Mouse (Mus musculus): ENCODE results near the gene Nr3c2. TPM values are rescaled to one million over a fixed set of nuclear protein-coding genes. Genes with fewer than 3 reads are reported as not detected.

Gene Nr3c2
- total and polyA plus RNA-seq, 3 experiments = 0.12 to 0.30 TPM; not detected in 1

- Histone ChIP-seq H3K79me2 (replicated peaks; ENCODE audit: control insufficient read depth, extremely low read depth, insufficient read depth, poor library complexity, severe bottlenecking) (no peaks in the 10 kb centered on the region), H3K27me3 (replicated peaks) (no peaks in the 10 kb centered on the region), H3K4me3 (replicated peaks in 1 of 3; ENCODE audit: low read depth in 2 of 3, low read length in 2 of 3, poor library complexity in 1 of 3) (no peak overlapping the region), H3K9me3 (replicated peaks; ENCODE audit: low read length) (no peaks in the 10 kb centered on the region), H3K4me2 (ENCODE audit: insufficient read depth, low read depth, poor library complexity, severe bottlenecking) (no peak overlapping the region), H3K36me3 (replicated peaks in 1 of 2; ENCODE audit: control insufficient read depth in 1 of 2, insufficient read depth in 1 of 2, low read length in 1 of 2) (peaks cover 0 to 2% of the 10 kb centered on the region in 2 experiments), H3K4me1 (ENCODE audit: control insufficient read depth in 1 of 2, insufficient read depth in 2 of 2) (peaks cover 3 to 6% of the 10 kb centered on the region in 2 experiments; a peak in 3 of 4 replicates), H3K9ac (ENCODE audit: insufficient read depth, low read depth) (no peak overlapping the region), H3K27ac (ENCODE audit: insufficient read depth, low read depth) (no peak overlapping the region)
- DNase-seq (ENCODE audit: extremely low read depth) = no peak
- dilution Hi-C loops (cut with MboI; ENCODE audit: extremely low pct_ligation_motif_present, extremely low pct_unique_long_range_greater_than_20kb, low sequenced_read_pairs) = no loop called here
- in situ Hi-C loops (cut with MboI; ENCODE audit: low pct_ligation_motif_present, low pct_unique_long_range_greater_than_20kb, low sequenced_read_pairs) = no loop called here
- no peak for TF ChIP-seq ZMIZ1 (IDR thresholded peaks at IDR 0.05; ENCODE audit: low read depth, low read length)
- TF ChIP-seq ZKSCAN1 (IDR thresholded peaks at IDR 0.05; ENCODE audit: borderline replicate concordance, low read depth, low read length) = no peak
- TF ChIP-seq USF2 (conservative IDR thresholded peaks at IDR 0.05; ENCODE audit: low read depth, low read length) = no peak
- no peak for TF ChIP-seq BHLHE40 (IDR thresholded peaks at IDR 0.05; ENCODE audit: low read depth, low read length)
- no peak for TF ChIP-seq ETS1 (conservative IDR thresholded peaks at IDR 0.05; ENCODE audit: low read depth, low read length)
- no peak for TF ChIP-seq SIN3A (IDR thresholded peaks at IDR 0.05; ENCODE audit: low read length)
- TF ChIP-seq KAT2A (IDR thresholded peaks at IDR 0.05; ENCODE audit: insufficient replicate concordance, low read length) = no peak
- no peak for TF ChIP-seq TBP (conservative IDR thresholded peaks at IDR 0.05; ENCODE audit: low read depth, low read length)
- TF ChIP-seq CHD2 (IDR thresholded peaks at IDR 0.05; ENCODE audit: low read length) = no peak
- TF ChIP-seq PAX5 (IDR thresholded peaks at IDR 0.05; ENCODE audit: low read length) = no peak
- TF ChIP-seq MAFK (IDR thresholded peaks at IDR 0.05; ENCODE audit: insufficient replicate concordance, low read length) = no peak
- TF ChIP-seq MYC (IDR thresholded peaks at IDR 0.05; ENCODE audit: low read depth, low read length) = no peak
- TF ChIP-seq MAX (IDR thresholded peaks at IDR 0.05; ENCODE audit: low read length) = no peak
- no peak for TF ChIP-seq EP300 (IDR thresholded peaks at IDR 0.05; ENCODE audit: low read length)
- TF ChIP-seq JUN (IDR thresholded peaks at IDR 0.05; ENCODE audit: insufficient read depth, low read depth, low read length) = no peak
- no peak for TF ChIP-seq MEF2A (IDR thresholded peaks at IDR 0.05; ENCODE audit: borderline replicate concordance, low read depth, low read length)
- no peak for TF ChIP-seq SMC3 (IDR thresholded peaks at IDR 0.05; ENCODE audit: low read depth, low read length)
- no peak for TF ChIP-seq POLR2A (IDR thresholded peaks at IDR 0.05; ENCODE audit: low read depth, low read length)
- no peak for TF ChIP-seq E2F4 (IDR thresholded peaks at IDR 0.05; ENCODE audit: insufficient replicate concordance, low read depth, low read length)
Observed at GRCm38 (mm10) chr8:77278246-77278645, 379.0 kb downstream of the Nr3c2 start.

- in situ Hi-C loops (cut with MboI; ENCODE audit: low pct_ligation_motif_present, low pct_unique_long_range_greater_than_20kb, low sequenced_read_pairs) (no loop called here), dilution Hi-C loops (cut with MboI; ENCODE audit: extremely low pct_ligation_motif_present, extremely low pct_unique_long_range_greater_than_20kb, low sequenced_read_pairs) (no loop called here)
- no peak overlapping the region for H3K4me2 ChIP-seq (ENCODE audit: insufficient read depth, low read depth, poor library complexity, severe bottlenecking)
- H3K9ac ChIP-seq (ENCODE audit: insufficient read depth, low read depth) = no peak overlapping the region
- H3K4me3 ChIP-seq (replicated peaks in 1 of 3; ENCODE audit: low read depth in 2 of 3, low read length in 2 of 3, poor library complexity in 1 of 3) = no peak overlapping the region
- H3K9me3 ChIP-seq (replicated peaks; ENCODE audit: low read length) = no peaks in the 10 kb centered on the region
- H3K27me3 ChIP-seq (replicated peaks) = no peaks in the 10 kb centered on the region
- peaks cover 0 to 2% of the 10 kb centered on the region in 2 experiments for H3K36me3 ChIP-seq (replicated peaks in 1 of 2; ENCODE audit: control insufficient read depth in 1 of 2, insufficient read depth in 1 of 2, low read length in 1 of 2)
- peaks cover 3 to 6% of the 10 kb centered on the region in 2 experiments; a peak in 3 of 4 replicates for H3K4me1 ChIP-seq (ENCODE audit: control insufficient read depth in 1 of 2, insufficient read depth in 2 of 2)
- no peak for DNase-seq (ENCODE audit: extremely low read depth)
- no peak overlapping the region for H3K27ac ChIP-seq (ENCODE audit: insufficient read depth, low read depth)
- TF ChIP-seq TCF12 (IDR thresholded peaks at IDR 0.05; ENCODE audit: low read depth, low read length) (no peak), SIN3A (IDR thresholded peaks at IDR 0.05; ENCODE audit: low read length) (no peak), USF1 (IDR thresholded peaks at IDR 0.05; ENCODE audit: low read depth, low read length) (no peak), POLR2AphosphoS2 (IDR thresholded peaks at IDR 0.05; ENCODE audit: low read depth, low read length) (no peak), MYC (IDR thresholded peaks at IDR 0.05; ENCODE audit: low read depth, low read length) (no peak), MAFK (IDR thresholded peaks at IDR 0.05; ENCODE audit: insufficient replicate concordance, low read length) (no peak)
- H3K79me2 ChIP-seq (replicated peaks; ENCODE audit: control insufficient read depth, extremely low read depth, insufficient read depth, poor library complexity, severe bottlenecking) = no peaks in the 10 kb centered on the region
Observed at GRCm38 (mm10) chr8:77279977-77280376, 380.7 kb downstream of the Nr3c2 start.

All from CH12.LX (cell line).